Mouse (Mus musculus) liver, postnatal 0 days (tissue): ENCODE results near the gene BC055324. TPM values are rescaled to one million over a fixed set of nuclear protein-coding genes. Genes with fewer than 3 reads are reported as not detected.

Source experiments
- ATAC-seq: fragments of 200-750 bp; cut with Nextera tagmentation; 2 replicates; pipeline ENCODE4 v1.8.0; 2017; ENCODE audit warnings: mild to moderate bottlenecking, moderate library complexity
- DNase-seq: peaks from one replicate; pipeline ENCODE4 v3.0.0-alpha.2; 2016
- H3K27ac ChIP-seq: fragments of 300-500 bp; sonication (generic); 2 replicates; pipeline ENCODE4 v1.5.1; 2014; ENCODE audit warnings: antibody characterized with exemption, moderate library complexity, mild to moderate bottlenecking, low read depth
- H3K27me3 ChIP-seq: fragments of 300-500 bp; sonication (generic); 2 replicates; pipeline ENCODE4 v1.6.1; 2014; ENCODE audit warnings: low read length, control low read depth, mixed read lengths; ENCODE audit not compliant: insufficient read depth
- H3K36me3 ChIP-seq: fragments of 300-500 bp; sonication (generic); replicated peaks from 2 replicates; pipeline ENCODE4 v1.6.1; 2014; ENCODE audit warnings: mild to moderate bottlenecking, control low read depth, low read length, moderate library complexity, mixed read lengths; ENCODE audit not compliant: insufficient read depth
- H3K4me1 ChIP-seq: fragments of 300-500 bp; sonication (generic); 2 replicates; pipeline ENCODE4 v1.6.1; 2014; ENCODE audit warnings: antibody characterized with exemption, mild to moderate bottlenecking, control low read depth; ENCODE audit not compliant: insufficient read depth
- H3K4me2 ChIP-seq: fragments of 300-500 bp; sonication (generic); 2 replicates; pipeline ENCODE4 v1.6.1; 2014; ENCODE audit warnings: low read depth, mild to moderate bottlenecking, low read length, moderate library complexity, mixed read lengths
- H3K4me3 ChIP-seq: fragments of 300-500 bp; sonication (generic); 2 replicates; pipeline ENCODE4 v1.5.1; 2014; ENCODE audit warnings: low read depth, low read length
- H3K9ac ChIP-seq: fragments of 300-500 bp; sonication (generic); replicated peaks from 2 replicates; pipeline ENCODE4 v1.6.1; 2014; ENCODE audit warnings: mild to moderate bottlenecking, moderate library complexity
- H3K9me3 ChIP-seq: fragments of 300-500 bp; sonication (generic); 2 replicates; pipeline ENCODE4 v1.6.1; 2016; ENCODE audit warnings: mild to moderate bottlenecking, control low read depth, low read length, mixed read lengths
- CTCF ChIP-seq: sonication (generic); IDR thresholded peaks from 2 replicates; pipeline ENCODE4 v1.5.1; 2016; ENCODE audit warnings: antibody characterized with exemption, low read depth
- EP300 ChIP-seq: IDR thresholded peaks from 2 replicates; pipeline ENCODE4 v1.6.1; 2016; ENCODE audit warnings: antibody characterized with exemption, low read depth, mild to moderate bottlenecking
- WGBS: fragments of 180-500 bp; shearing (Covaris S2); extraction: QIAGEN DNeasy Blood & Tissue Kit; methylation state at CpG from one replicate; pipeline ENCODE4 v1.1.7; 2014; ENCODE audit not compliant: insufficient replicate concordance; 5-methylcytosine and 5-hydroxymethylcytosine counted together
- polyA plus RNA-seq: library from polyadenylated mRNA; unstranded; fragments of >200 nt; fragmentation: Nextera tagmentation; extraction: Ambion mirVana; gene quantifications from 2 replicates; pipeline ENCODE4 v1.2.1, GENCODE M21; 2015

BC055324 gene
- polyA plus RNA-seq, 1 experiment from 2014 or later, result 3.4 TPM

- Histone ChIP-seq H3K4me2 (no peak overlapping the region), H3K4me3 (no peak overlapping the region), H3K9me3 (no peaks in the 10 kb centered on the region), H3K36me3 (no peaks in the 10 kb centered on the region), H3K27ac (no peak overlapping the region), H3K9ac (no peak overlapping the region), H3K4me1 (no peaks in the 10 kb centered on the region; the same call in 1 of the 2 replicates), H3K27me3 (no peaks in the 10 kb centered on the region)
- no peak for ATAC-seq
- no peak for TF ChIP-seq EP300
- no peak for TF ChIP-seq CTCF
- 58% methylated on average over 6 of the region's 6 CpGs for whole genome bisulfite sequencing
- no peak for DNase-seq
These were observed 25.2 kb upstream of the BC055324 start for GRCm38 (mm10) chr1:164019789-164020188.

- Histone ChIP-seq H3K9ac (no peak overlapping the region), H3K9me3 (no peaks in the 10 kb centered on the region), H3K36me3 (no peaks in the 10 kb centered on the region), H3K27ac (no peak overlapping the region), H3K4me1 (no peaks in the 10 kb centered on the region; the same call in 1 of the 2 replicates), H3K4me2 (no peak overlapping the region), H3K27me3 (no peaks in the 10 kb centered on the region), H3K4me3 (no peak overlapping the region)
- DNase-seq (no peak), ATAC-seq (no peak)
- WGBS, result 80% methylated on average over 16 of the region's 16 CpGs
- TF ChIP-seq CTCF (no peak), EP300 (no peak)
These were observed 23.8 kb upstream of the BC055324 start for GRCm38 (mm10) chr1:164018221-164018896.

- no peak for DNase-seq
- TF ChIP-seq EP300 (no peak), CTCF (no peak)
- Histone ChIP-seq H3K27me3 (no peaks in the 10 kb centered on the region), H3K4me3 (no peak overlapping the region), H3K4me1 (no peaks in the 10 kb centered on the region; the same call in 1 of the 2 replicates), H3K36me3 (no peaks in the 10 kb centered on the region), H3K27ac (no peak overlapping the region), H3K9me3 (no peaks in the 10 kb centered on the region), H3K4me2 (no peak overlapping the region), H3K9ac (no peak overlapping the region)
- 23% methylated on average over 1 of the region's 1 CpGs for WGBS
- no peak for ATAC-seq
These were observed 20.0 kb upstream of the BC055324 start for GRCm38 (mm10) chr1:164014616-164015015.

- no peak overlapping the region for H3K4me2 ChIP-seq
- no peak overlapping the region for H3K9ac ChIP-seq
- DNase-seq, result peak; percentile 47
- H3K4me1 ChIP-seq, result no peaks in the 10 kb centered on the region
- no peaks in the 10 kb centered on the region for H3K27me3 ChIP-seq
- no peak overlapping the region for H3K4me3 ChIP-seq
- no peak for ATAC-seq
- H3K36me3 ChIP-seq, result no peaks in the 10 kb centered on the region
- no peaks in the 10 kb centered on the region for H3K9me3 ChIP-seq
- no peak overlapping the region for H3K27ac ChIP-seq
- TF ChIP-seq CTCF (peak; percentile 75), EP300 (no peak)
- 33% methylated on average over 2 of the region's 2 CpGs for WGBS
These were observed 14.6 kb upstream of the BC055324 start for GRCm38 (mm10) chr1:164009235-164009634.

DNA sequence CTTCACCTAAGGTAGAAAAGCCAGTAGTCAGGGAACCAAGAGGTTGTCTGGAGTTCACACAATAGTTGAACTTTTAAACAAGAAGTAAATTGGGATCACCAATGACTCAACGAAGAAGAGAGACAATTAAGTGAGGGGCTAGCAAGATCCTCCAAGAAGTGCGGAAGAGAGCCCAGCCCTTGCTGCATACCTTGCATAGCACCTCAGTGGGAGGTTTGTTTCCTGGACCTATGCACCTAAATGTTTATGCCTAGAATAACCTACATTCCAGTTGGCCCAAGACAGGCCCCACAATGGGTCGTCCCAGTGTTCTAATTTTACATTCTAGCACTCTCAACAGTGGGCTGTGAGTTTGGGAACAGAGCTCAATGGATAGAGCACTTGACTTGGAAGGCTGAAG is 9.7 kb upstream of the BC055324 start:
- Histone ChIP-seq H3K4me3 (no peak overlapping the region), H3K4me1 (0 out of 2 replicates have a peak, but pooled peaks cover 3% of the 10 kb centered on the region), H3K9ac (no peak overlapping the region), H3K4me2 (no peak overlapping the region), H3K9me3 (no peaks in the 10 kb centered on the region), H3K36me3 (no peaks in the 10 kb centered on the region), H3K27ac (no peak overlapping the region), H3K27me3 (no peaks in the 10 kb centered on the region)
- WGBS, result 65% methylated on average over 3 of the region's 3 CpGs
- ATAC-seq (no peak), DNase-seq (no peak)
- TF ChIP-seq CTCF (no peak), EP300 (no peak)

DNA sequence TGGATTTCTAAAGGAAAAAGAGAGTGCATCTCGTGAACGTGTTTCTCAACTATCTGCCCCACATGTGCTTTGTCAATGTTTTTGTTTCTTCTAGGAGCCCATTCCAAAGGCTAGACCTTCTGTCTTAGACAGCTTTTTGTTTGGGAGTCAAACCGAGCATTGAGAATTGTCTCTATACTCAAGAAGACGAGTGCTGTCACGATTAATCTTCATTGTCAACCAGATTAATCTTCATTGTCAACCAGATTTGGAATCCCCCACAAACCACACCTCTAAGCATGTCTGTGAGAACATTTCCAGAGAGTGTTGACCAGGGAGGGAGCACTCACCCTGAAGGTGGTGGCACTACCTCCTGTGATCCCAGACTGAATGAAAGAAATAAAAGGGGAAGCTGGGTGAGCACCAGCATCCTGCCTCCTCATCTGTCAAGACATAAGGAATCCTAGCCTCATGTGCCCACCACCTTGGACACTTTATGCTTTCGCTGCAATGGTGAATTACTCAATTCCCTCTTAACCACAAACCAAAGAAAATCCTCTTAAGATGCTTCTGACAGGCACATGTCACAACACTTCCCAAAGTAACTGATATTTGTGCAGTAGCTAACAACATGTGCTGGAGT is 7.3 kb upstream of the BC055324 start:
- WGBS, result 57% methylated on average over 6 of the region's 6 CpGs
- H3K4me2 ChIP-seq, result no peak overlapping the region
- no peak for ATAC-seq
- no peak overlapping the region for H3K4me3 ChIP-seq
- no peak overlapping the region for H3K9ac ChIP-seq
- no peak for DNase-seq
- TF ChIP-seq CTCF, result no peak
- no peak for TF ChIP-seq EP300
- H3K27ac ChIP-seq, result no peak overlapping the region
- 0 out of 2 replicates have a peak, but pooled peaks cover 3% of the 10 kb centered on the region for H3K4me1 ChIP-seq
- no peaks in the 10 kb centered on the region for H3K9me3 ChIP-seq
- H3K36me3 ChIP-seq, result no peaks in the 10 kb centered on the region
- no peaks in the 10 kb centered on the region for H3K27me3 ChIP-seq
